Comparison of ENCODE assay signal across 23 mouse cellular contexts in genomic region chr7:27218586-27218985, GRCm38 (mm10). TPM values are rescaled to one million over a fixed set of nuclear protein-coding genes. Genes with fewer than 3 reads are reported as not detected.
A peak's percentile ranks its signal among the peaks of the same experiment; 100 is the strongest.
DNase-seq lines count a peak whose midpoint lies in the region; ATAC-seq and TF ChIP-seq lines count a peak whose summit lies in the region.
"Had no signal": no experiment of that assay in that cellular context is flagged by ENCODE, and none has a peak within 500 bp of the region (broad histone marks: within the 10 kb centered on the region; RNA-seq: fewer than 3 reads in every experiment).

No protein-coding gene starts in this region.

- TF ChIP-seq CTCF in layer of hippocampus, adult 2 months (conservative IDR thresholded peaks at IDR 0.05): no peak

- H3K9me3 ChIP-seq in forebrain, embryonic 14.5 days (replicated peaks; ENCODE audit: control insufficient read depth, low read length): no peaks in the 10 kb centered on the region
- H3K9me3 ChIP-seq: forebrain, embryonic 13.5 days; hindbrain, embryonic 15.5 days; limb, embryonic 15.5 days; midbrain, embryonic 15.5 days; neural tube, embryonic 15.5 days had no signal

- no peaks in the 10 kb centered on the region for H3K27me3 ChIP-seq in forebrain, embryonic 14.5 days (replicated peaks; ENCODE audit: control insufficient read depth, insufficient read depth, low read length)
- H3K27me3 ChIP-seq: forebrain, embryonic 13.5 days; hindbrain, embryonic 15.5 days; limb, embryonic 15.5 days; midbrain, embryonic 15.5 days; neural tube, embryonic 15.5 days had no signal

- H3K4me2 ChIP-seq in forebrain, embryonic 14.5 days (ENCODE audit: low read length): no peak overlapping the region
- H3K4me2 ChIP-seq: forebrain, embryonic 13.5 days; hindbrain, embryonic 15.5 days; limb, embryonic 15.5 days; midbrain, embryonic 15.5 days; neural tube, embryonic 15.5 days had no signal

- H3K27ac ChIP-seq in layer of hippocampus, adult 2 months: peak overlapping the region; percentile 41; the same call in 1 of the 2 replicates
- H3K27ac ChIP-seq in forebrain, embryonic 14.5 days (ENCODE audit: low read depth, low read length): no peak overlapping the region
- H3K27ac ChIP-seq: forebrain, embryonic 13.5 days; heart, adult 2 months; hindbrain, embryonic 15.5 days; limb, embryonic 15.5 days; midbrain, embryonic 15.5 days; neural tube, embryonic 15.5 days had no signal

- no peak overlapping the region for H3K4me3 ChIP-seq in layer of hippocampus, adult 2 months
- H3K4me3 ChIP-seq in forebrain, embryonic 14.5 days (ENCODE audit: low read depth, low read length): no peak overlapping the region
- H3K4me3 ChIP-seq: forebrain, embryonic 13.5 days; heart, adult 2 months; hindbrain, embryonic 15.5 days; limb, embryonic 15.5 days; midbrain, embryonic 15.5 days; neural tube, embryonic 15.5 days had no signal

- WGBS in forebrain, embryonic 14.5 days: 85% methylated on average over 7 of the region's 7 CpGs

- no peak for ATAC-seq in forebrain, embryonic 14.5 days
- ATAC-seq: CD4-positive, CD25-positive, alpha-beta regulatory T cell, adult 4 months; forebrain, embryonic 13.5 days; intestine, postnatal 0 days; liver, postnatal 0 days; midbrain, embryonic 15.5 days had no signal

- H3K4me1 ChIP-seq in forebrain, embryonic 14.5 days (ENCODE audit: control insufficient read depth, insufficient read depth, low read length): no peaks in the 10 kb centered on the region

- no peak overlapping the region for H3K9ac ChIP-seq in forebrain, embryonic 14.5 days (ENCODE audit: low read length)
- H3K9ac ChIP-seq: forebrain, embryonic 13.5 days; hindbrain, embryonic 15.5 days; limb, embryonic 15.5 days; liver, postnatal 0 days; midbrain, embryonic 15.5 days; neural tube, embryonic 15.5 days had no signal

- no peak for DNase-seq in layer of hippocampus, adult 2 months (ENCODE audit: low spot score in 2 of 2)
- no peak for DNase-seq in layer of hippocampus, adult 9-11 months
- DNase-seq in brain, adult 2 months (ENCODE audit: low read depth, low spot score): peak; percentile 94
- DNase-seq in cerebellum, postnatal 10 days: peak; percentile 57 to 59
- DNase-seq in forebrain, embryonic 14.5 days (ENCODE audit: low spot score): no peak
- no peak for DNase-seq in kidney, adult 9 months
- no peak for DNase-seq in T-cell, adult 2 months (ENCODE audit: low spot score)
- DNase-seq: gastrocnemius, postnatal 10 days; heart, adult 2 months; heart, postnatal 4 days; layer of hippocampus, postnatal 36 days; liver, postnatal 0 days; lung, postnatal 14 days; right cerebral cortex, postnatal 14 days; thymus, postnatal 4 days had no signal

- H3K36me3 ChIP-seq in forebrain, embryonic 14.5 days (ENCODE audit: control insufficient read depth, insufficient read depth, low read length): peaks cover 46% of the 10 kb centered on the region

RNA-seq across cellular contexts. Expression of gene Itpkc, which starts 9.9 kb away (rescaled TPM):
- 1 to 10 TPM; 8.5 to 9.1 TPM for total RNA-seq in layer of hippocampus, adult 2 months (2021)
- polyA plus RNA-seq in forebrain, embryonic 14.5 days (2014; fragmentation: Nextera tagmentation; extraction: Ambion mirVana): 4.4 and 6.5 TPM in 2 replicates

RNA-seq across cellular contexts. Expression of gene Coq8b, which starts 14.2 kb away (rescaled TPM):
- total RNA-seq in layer of hippocampus, adult 2 months (2021): 10 to 100 TPM; 36.1 to 37.9 TPM
- 21.1 and 22.9 TPM in 2 replicates for polyA plus RNA-seq in forebrain, embryonic 14.5 days (2014; fragmentation: Nextera tagmentation; extraction: Ambion mirVana)

RNA-seq across cellular contexts. Expression of gene Snrpa, which starts 22.5 kb away (rescaled TPM):
- 10 to 100 TPM; 84.8 to 91.0 TPM for total RNA-seq in layer of hippocampus, adult 2 months (2021)
- polyA plus RNA-seq in forebrain, embryonic 14.5 days (2014; fragmentation: Nextera tagmentation; extraction: Ambion mirVana): 264 and 273 TPM in 2 replicates

RNA-seq across cellular contexts. Expression of gene BC024978, which starts 23.0 kb away (rescaled TPM):
- total RNA-seq in layer of hippocampus, adult 2 months (2021): 10 to 100 TPM; 19.5 to 21.7 TPM
- polyA plus RNA-seq in forebrain, embryonic 14.5 days (2014; fragmentation: Nextera tagmentation; extraction: Ambion mirVana): 2.8 and 3.2 TPM in 2 replicates

RNA-seq across cellular contexts. Expression of gene Mia, which starts 37.6 kb away (rescaled TPM):
- 1 to 10 TPM; 2.2 to 2.7 TPM for total RNA-seq in layer of hippocampus, adult 2 months (2021)
- 11.9 and 15.6 TPM in 2 replicates for polyA plus RNA-seq in forebrain, embryonic 14.5 days (2014; fragmentation: Nextera tagmentation; extraction: Ambion mirVana)
- total RNA-seq: gastrocnemius, postnatal 10 days; heart, postnatal 4 days; megakaryocyte-erythroid progenitor cell, adult 5-6 weeks had no signal
- polyA plus RNA-seq: intestine, postnatal 0 days had no signal

Comparison
In these comparisons a context has a peak if more than half of its experiments do, and no peak if none do; other contexts are left out.
1. DNase-seq: peak in brain, adult 2 months (single experiment) and cerebellum, postnatal 10 days (2 of 2); none in layer of hippocampus, adult 2 months (0 of 2), layer of hippocampus, adult 9-11 months (single experiment), forebrain, embryonic 14.5 days (single experiment), kidney, adult 9 months (single experiment) and T-cell, adult 2 months (single experiment).